Mouse (Mus musculus): ENCODE measurements around the gene Sbf2. TPM values are rescaled to one million over a fixed set of nuclear protein-coding genes. Genes with fewer than 3 reads are reported as not detected.
"Not testable (repeated sequence)": the region's sequence is repeated elsewhere in the genome, so short reads cannot be mapped to it uniquely, and the experiment has no call there.

Sbf2 gene
- total RNA-seq (2021): 100 to 1,000 TPM; 141 to 177 TPM

GRCm38 (mm10) chr7:110614133-110615063, at the start of gene Sbf2:
Gene Sbf2, minus strand, starts transcription at chr7:110614922.
- peak; percentile 84 for DNase-seq
- intact Hi-C loops (cut with DNase I): loop anchor here (10.0 kb wide), 1 partner anchor 70 kb away; no protein-coding TSS in a partner anchor

DNA sequence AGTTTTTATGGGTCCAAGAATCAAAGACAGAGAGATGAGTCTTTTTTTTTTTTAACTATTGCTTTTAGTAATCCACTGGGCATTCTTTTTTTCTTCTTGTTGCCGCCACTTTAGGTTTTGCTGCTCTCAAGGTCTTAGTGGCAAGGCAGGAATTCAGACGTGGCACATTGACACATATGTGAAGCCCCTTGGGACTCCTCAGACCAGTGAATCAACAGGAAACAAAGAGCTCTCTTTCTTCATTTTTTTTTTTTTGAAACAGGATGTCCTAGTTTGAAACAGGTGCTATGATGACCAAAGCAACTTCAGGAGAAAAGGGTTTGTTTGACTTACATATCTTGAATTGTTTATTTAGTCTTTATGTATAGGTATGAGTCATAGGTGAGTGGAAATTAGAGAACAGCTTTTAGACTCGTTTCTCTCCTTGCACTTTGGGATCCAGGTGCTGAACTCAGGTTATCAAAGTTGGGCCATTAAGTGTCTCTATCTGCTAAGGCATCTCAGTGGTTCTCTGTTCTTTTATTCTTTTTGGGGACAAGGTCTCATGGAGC, 43.7 kb upstream of the Sbf2 start:
- intact Hi-C loops (cut with DNase I): loop anchor here (10.0 kb wide), 1 partner anchor 146 kb away; no protein-coding TSS in a partner anchor
- no peak for DNase-seq

- DNase-seq: no peak
- intact Hi-C loops (cut with DNase I): loop anchor here (10.0 kb wide), 1 partner anchor 149 kb away; no protein-coding TSS in a partner anchor
These were observed 41.2 kb upstream of the Sbf2 start for GRCm38 (mm10) chr7:110655966-110656365.

- intact Hi-C loops (cut with DNase I): loop anchor here (10.0 kb wide), 1 partner anchor 150 kb away; no protein-coding TSS in a partner anchor
- no peak for DNase-seq
These were observed 40.5 kb upstream of the Sbf2 start for GRCm38 (mm10) chr7:110655230-110655629.

GRCm38 (mm10) chr7:110651091-110651490, 36.4 kb upstream of the Sbf2 start:
- intact Hi-C loops (cut with DNase I): loop anchor here (10.0 kb wide), 1 partner anchor 154 kb away; no protein-coding TSS in a partner anchor
- DNase-seq: no peak

DNA sequence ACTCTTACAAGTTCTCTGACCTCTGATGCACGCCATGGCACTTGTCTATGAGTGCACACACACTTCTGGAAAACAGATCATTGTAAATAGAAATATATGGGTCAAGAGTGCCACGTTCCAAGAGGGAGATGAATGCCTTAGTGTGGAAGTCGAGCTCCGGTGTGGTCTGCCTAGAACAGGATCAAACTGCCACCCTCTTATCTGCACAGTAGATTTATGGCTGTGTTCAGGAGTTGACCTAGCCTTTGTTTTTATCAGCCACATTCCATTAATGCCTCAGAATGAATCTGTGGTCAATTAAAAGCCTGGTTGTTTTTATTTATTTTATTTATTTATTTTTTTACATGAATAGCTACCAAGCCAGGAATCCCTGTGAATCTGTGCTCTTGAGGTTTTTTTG, 35.8 kb upstream of the Sbf2 start:
- intact Hi-C loops (cut with DNase I): loop anchor here (10.0 kb wide), 1 partner anchor 154 kb away; no protein-coding TSS in a partner anchor
- no peak for DNase-seq

DNA sequence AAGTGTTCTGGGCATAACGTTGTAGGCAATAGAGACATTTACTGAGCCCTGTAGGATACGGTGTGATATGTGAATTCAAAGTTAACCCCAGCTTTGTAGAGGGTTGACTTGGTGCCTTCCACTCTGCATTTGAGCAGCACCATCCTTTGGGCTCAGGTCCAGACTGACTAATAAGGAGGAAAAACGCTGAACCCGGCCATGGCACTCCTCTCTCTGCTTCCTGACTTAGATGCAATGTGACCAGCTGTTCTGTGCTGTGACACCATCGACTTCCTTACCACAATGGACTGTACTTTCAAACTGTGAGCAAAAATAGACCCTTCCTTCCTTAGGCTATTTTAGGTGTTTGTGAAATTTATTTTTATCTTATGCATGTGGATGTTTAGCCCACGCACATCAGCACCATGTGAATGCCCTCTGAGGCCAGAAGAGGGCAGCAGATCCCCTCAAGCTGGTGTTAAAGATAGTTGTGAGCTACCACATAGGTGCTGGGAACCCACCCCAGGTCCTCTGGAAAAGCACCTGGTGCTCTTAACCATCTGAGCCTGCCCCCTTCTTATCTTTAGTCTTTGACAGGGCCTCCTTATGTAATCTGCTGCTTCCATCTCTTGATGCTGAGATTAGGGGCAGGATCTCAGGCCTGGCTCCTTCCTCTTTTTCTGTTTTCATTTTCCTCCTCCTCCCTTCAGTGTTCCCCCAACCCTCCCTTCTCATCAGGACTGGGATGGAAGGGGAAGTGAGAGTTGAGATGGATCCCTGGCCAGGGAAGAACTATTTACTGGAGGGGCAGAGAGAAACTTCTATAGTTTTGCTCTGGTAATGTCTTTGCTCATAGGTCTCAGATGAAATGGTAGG, 34.6 kb upstream of the Sbf2 start:
- no peak for DNase-seq
- intact Hi-C loops (cut with DNase I): loop anchor here (5.0 kb wide), 1 partner anchor 362 kb away; no protein-coding TSS in a partner anchor

DNA sequence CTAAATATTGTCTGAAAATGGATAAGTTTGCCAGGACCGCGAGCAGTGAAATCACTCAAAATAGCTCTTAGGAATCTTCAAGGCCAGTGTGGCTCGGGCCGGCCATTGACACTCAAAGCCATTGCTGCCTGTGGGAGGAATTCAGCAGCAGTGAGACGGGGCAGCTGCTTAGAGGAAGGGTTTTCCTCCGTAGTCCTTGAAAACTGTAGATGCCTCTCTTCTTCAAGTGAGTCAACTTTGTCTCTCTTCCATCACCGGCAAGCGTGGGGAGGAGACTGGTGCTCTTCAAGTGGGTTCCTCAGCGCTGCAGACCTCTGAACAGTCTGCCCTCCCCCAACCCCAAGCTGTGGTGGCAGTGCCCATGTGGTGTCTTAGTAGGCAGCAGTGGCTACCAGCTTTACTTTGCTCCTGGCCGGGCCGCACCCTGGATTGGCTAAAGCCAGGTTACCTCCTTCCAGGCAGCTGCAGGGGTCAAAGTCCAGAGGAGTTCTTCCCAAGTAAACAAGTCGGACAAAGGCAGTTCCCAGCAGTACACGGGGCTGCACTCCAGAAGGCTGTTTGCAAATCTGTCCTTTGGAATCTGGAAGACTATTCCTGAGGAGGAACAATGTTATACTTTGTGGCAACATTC, 33.8 kb upstream of the Sbf2 start:
- DNase-seq: no peak

GRCm38 (mm10) chr7:110647559-110648454, 33.1 kb upstream of the Sbf2 start:
- intact Hi-C loops (cut with DNase I): loop anchor here (5.0 kb wide), 1 partner anchor 361 kb away; no protein-coding TSS in a partner anchor
- no peak for DNase-seq

More for the DNA sequence above, 33.8 kb upstream of the Sbf2 start:
- intact Hi-C loops (cut with DNase I): loop anchor here (5.0 kb wide), 1 partner anchor 361 kb away; no protein-coding TSS in a partner anchor

- no peak for DNase-seq
- intact Hi-C loops (cut with DNase I): loop anchor here (5.0 kb wide), 1 partner anchor 360 kb away; no protein-coding TSS in a partner anchor
These were observed 32.1 kb upstream of the Sbf2 start for GRCm38 (mm10) chr7:110646611-110647407.

DNA sequence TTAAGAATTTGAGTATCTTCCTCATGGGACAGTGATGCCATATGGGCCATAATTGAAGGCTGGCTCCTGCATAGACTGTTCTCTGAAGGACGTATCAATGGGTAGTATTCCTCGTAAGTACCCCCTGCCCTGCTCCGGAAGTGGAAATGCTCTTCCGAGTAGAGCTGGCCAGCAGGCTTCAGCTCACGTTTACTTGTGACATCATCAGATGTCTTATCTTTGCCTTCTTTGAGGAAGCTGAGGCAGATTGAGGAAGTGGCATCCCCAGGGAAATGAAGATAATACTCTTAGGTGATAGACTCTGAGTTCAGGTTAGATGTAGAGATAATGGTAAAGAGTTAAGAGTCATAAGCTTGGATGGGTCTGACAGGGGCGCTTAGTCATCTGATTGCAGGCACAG, 31.1 kb upstream of the Sbf2 start:
- intact Hi-C loops (cut with DNase I): loop anchor here (5.0 kb wide), 1 partner anchor 359 kb away; no protein-coding TSS in a partner anchor
- no peak for DNase-seq

GRCm38 (mm10) chr7:110645311-110645710, 30.6 kb upstream of the Sbf2 start:
- peak; percentile 67 for DNase-seq
- intact Hi-C loops (cut with DNase I): loop anchor here (5.0 kb wide), 1 partner anchor 358 kb away; no protein-coding TSS in a partner anchor

- DNase-seq: not testable (repeated sequence)
- intact Hi-C loops (cut with DNase I): loop anchor here (10.0 kb wide), 1 partner anchor 205 kb away; no protein-coding TSS in a partner anchor
These were observed 25.2 kb upstream of the Sbf2 start for GRCm38 (mm10) chr7:110639958-110640357.

DNA sequence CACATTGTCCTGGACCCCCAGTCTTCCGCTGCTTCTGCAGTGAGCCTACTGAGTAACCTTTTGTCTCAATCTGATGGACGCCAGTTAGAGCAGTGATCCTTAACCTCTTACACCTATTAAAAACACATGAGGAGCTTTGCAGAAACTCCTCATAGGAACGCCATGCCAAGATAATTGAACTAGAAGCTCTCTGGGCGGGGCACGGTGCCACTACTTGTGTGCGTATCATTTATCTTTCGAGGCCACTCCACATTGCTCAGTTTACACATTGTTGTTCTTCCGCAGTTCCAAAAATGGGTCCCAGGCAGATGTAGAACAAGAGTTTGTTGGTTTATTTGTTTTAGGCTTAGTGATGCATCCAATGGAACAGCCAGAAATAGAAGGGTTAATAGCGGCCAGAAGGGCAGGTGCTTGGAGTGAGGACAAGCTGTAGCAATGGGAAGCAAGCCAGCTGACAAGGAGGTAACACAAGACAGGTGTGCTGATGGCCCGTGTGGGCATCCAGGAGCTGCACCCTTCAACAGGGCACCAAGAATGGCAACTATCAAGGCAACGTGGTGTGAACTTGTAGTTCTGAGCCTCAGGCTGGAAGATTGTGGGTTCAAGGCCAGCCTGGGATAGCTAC, 24.7 kb upstream of the Sbf2 start:
- no peak for DNase-seq
- intact Hi-C loops (cut with DNase I): loop anchor here (10.0 kb wide), 1 partner anchor 205 kb away; no protein-coding TSS in a partner anchor

- DNase-seq: peak; percentile 80
- intact Hi-C loops (cut with DNase I): loop anchor here (10.0 kb wide), 1 partner anchor 204 kb away; no protein-coding TSS in a partner anchor
These were observed 23.8 kb upstream of the Sbf2 start for GRCm38 (mm10) chr7:110638305-110639110.

GRCm38 (mm10) chr7:110636559-110636958, 21.8 kb upstream of the Sbf2 start:
- intact Hi-C loops (cut with DNase I): loop anchor here (10.0 kb wide), 1 partner anchor 202 kb away; no protein-coding TSS in a partner anchor
- no peak for DNase-seq

All from left cerebral cortex, postnatal 4 days (tissue).